Mouse (Mus musculus): ENCODE results near the gene Dao.

Dao gene

DNA sequence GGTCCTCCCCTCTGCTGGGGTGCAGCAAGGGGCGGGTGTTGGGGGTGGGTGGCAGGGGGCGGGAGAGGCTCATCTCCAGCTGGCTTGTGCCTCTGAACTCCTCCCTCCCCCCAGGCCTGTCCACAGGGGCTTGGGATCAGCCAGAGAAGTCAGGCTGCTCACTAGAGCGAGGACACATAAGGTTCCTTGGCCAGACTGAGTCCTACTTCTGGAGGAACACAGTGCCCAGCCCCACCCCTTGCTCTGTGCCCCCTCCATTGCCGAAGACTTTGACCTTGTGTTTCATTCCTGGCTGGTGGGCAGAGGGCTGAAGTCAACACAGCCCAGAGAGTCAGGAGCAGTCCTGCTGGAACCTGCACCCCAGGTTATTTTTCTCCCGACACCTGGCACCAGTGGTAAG, at the start of gene Dao:
TSS of gene Dao (plus strand) at position 162 of the 400 bp plus-strand sequence.
- no peak for DNase-seq

DNA sequence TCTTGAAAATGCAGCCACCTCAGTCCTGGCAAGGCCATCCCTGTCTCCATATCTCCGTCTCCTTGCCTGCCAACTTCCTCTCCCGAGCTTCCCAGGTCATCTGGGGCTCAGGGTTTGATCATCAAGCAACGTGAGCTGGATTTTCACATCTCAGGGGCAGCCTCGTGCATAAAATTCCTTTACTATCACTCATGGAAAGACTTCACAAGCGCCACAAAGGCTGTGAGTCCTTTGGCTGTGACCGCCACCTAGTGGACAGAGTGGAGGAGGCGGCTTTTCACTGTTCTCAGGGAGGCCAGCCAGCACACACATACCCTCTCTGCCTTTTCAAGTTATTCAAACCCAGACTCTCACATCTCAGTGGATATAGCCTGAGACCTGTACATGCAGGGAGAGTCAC, 49.1 kb upstream of the Dao start:
- DNase-seq = peak; percentile 29 to 52

DNA sequence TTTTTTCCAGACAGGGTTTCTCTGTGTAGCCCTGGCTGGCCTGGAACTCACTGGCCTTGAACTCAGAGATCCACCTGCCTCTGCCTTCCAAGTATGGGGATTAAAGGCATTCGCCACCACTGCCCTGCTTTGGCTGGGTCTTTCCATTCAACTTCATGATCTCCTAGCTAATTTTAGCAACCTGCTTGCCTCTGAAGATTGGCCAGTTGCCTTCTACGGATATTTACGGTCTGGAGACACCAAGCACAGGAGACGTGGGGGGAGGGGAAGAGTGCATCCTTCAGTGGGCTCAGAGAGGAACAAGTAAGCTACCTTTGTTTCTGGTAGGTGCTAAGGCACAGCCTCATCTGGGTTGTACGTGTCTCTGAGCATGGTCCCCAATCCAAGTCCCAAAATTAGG, 48.2 kb upstream of the Dao start:
- no peak for DNase-seq

DNA sequence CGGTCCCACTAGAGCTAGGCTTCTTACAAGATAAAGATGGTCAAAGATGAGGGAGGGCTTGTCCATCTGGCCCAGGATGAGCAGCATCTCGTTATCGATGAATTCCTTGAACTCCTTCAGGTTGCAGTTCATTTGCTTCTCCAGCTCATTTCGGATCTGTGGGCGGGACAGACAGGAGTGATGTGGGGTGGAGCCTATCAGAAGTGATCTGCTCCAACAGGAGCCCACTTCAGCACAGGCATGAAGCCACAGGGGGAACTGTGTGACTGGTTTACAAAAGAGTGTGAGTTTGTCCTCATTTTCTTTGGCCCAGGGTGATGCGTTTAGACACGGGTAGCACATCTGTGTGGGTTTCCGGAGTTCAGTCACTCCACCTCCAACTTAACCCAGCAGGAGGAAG, 47.8 kb upstream of the Dao start:
- no peak for DNase-seq

DNA sequence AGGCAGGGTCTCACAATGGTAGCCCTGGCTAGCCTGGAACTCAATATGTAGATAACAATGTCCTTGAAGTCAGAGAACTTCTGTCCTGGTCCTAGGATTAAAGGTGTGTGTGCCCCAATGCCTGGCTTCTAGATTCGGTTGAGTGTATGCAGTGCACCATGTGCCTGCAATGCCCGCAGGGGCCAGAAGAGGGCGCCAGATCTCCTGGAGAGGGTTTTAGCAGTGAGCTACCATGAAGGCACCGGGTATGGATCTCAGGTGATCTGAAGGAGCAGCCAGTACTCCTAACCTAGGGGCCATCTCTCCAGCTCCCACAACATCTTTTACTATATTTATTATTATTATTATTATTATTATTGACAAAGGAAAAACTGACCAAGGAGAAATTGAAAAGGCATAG, 47.0 kb upstream of the Dao start:
- DNase-seq = peak; percentile 42 to 45

DNA sequence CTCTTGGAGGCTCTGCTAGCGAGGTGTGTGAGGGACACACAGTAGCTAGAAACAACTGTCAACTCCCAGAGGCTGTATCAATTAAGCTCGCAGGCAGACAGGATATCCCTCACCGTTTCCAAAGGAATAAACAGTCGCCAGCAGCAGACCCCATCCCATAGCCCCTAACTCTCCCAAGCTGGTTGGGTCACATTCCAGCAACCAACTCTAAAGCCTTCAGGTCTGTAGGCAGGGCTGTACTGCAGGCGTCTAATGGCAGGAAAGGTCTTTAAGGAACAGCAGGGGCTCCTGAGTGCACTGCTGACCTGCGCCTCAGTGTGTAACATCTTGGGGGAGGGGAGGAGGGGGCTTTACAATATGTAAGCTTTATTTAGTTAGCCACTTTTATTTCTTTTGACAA, 44.5 kb upstream of the Dao start:
- DNase-seq = no peak

DNA sequence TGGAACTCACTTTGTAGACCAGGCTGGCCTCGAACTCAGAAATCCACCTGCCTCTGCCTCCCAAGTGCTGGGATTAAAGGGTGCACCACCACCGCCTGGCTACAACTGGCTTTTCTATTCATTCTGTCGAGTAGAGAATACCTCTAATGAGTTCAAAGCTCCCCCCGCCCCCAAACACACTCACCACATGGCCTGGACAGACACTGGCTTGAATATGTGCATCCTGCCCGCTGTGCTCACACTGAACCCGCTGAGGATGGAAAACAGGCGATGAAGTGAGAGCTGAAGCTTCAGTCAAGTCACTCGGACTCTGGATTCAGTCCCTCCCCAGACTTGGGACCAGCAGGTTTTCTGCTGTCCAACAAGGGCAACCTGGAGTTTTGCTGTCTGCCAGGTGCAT, 43.1 kb upstream of the Dao start:
- DNase-seq = no peak

DNA sequence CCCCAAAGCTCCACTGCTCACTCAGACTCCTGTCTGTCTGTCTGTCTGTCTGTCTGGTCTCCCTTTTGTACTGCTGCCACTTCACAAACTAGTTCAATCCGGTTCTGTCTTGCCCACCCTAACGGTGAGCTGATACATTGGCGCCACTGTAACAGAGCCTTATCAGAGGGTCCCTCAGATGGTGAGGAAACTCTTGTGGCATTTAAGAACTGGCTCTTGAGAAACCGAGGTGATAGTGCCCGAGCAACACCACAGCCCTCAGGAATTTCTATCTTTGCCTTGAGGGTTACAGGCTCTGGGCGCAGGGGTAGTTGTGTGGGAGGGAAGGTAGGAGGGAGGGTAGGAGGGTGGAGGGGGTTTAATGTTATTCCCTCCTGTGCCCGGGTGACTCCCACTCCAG, 41.7 kb upstream of the Dao start:
- DNase-seq = no peak

DNA sequence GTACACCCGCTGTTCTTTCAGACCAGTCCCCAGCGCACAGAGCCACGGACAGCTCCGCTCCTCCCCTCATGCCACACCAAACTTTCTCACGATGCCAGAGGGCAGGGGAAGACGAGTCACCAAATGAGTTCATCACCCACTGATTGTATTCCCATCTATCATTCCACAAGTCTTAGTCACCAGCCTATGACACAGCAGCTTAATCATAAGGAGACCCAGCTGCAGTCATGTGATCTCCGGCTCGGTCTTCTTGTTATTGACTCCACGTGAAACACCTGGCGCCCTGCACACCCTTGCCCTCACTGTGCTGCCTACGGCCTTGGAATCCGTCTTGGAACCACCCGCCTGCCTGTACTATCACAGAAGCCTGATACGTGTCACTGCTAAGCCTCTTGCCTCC, 38.5 kb upstream of the Dao start:
- DNase-seq = no peak

DNA sequence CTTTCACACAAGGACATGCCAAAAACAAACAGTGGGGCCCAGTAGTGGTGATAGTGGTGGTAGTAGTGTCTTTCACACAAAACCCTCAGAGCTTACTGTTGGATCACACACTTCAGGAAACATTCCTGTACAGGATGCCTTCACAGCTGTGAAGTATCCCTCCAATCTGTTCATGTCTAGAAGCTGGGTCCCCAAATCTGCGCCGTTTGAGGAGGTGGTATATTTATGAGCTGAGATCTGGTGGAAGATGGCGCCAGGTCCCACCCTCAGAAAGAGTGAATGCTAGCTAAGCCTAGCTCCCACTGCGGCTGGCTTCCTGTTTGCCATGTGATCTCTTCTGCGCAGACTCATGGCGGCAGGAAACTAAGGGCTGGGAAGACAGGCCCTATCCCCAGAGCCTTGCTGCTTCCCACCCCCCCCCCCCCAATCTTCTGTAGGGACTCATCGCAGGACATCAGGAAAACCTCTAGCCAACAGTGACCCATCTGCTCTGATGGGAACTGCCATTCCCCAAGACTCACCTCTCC, 37.8 kb upstream of the Dao start:
- no peak for DNase-seq

DNA sequence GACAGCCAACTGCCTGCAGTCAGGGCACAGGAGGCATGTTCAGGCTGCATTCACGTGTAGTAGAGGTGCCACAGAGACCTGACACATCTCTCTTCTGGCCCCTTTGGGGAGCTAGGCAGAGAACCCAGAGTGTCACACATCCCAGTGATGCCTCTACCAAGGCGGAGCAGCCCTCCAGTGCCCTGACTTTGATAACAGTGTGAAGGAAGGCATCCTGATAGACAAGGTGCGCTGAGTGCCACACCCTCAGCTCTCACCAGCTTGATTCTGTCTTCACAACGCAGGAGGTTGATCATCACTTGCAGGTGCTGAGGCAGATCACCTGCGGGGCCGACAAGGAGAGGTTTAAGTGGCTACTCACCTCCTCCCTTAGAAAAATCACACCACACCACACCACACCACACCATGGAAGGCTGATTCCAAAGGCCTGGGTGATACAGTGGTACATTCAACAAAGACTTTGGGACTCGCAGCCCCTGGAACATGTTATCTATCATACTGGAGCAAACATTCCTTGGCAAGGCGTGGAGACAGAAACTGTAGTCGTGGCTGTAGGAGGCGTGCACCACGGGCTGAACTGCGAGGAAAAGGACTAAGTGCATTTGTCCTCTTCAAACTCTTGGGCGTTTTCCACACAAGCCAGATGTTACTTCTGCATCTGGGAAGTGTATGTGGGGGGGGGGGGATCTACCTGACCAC, 36.9 kb upstream of the Dao start:
- no peak for DNase-seq

DNA sequence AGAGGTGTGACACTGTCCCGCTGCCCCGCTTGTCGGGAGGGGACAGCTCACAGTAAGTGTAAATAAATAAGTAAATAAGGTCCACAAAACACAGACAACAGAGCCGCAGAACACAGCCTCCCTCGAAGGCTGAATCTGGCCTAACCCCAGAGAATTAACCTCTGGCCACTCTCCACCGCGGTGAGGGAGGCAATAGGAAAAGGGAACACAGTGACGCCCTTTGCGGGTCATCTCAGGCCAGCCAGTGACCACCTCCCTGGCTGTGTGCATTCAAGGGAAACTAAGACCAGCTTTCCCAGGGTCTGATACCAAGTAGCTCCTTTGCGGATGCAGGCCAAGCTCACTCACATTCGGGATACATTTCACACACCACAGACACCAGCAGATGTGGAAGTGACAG, 35.1 kb upstream of the Dao start:
- DNase-seq = no peak

DNA sequence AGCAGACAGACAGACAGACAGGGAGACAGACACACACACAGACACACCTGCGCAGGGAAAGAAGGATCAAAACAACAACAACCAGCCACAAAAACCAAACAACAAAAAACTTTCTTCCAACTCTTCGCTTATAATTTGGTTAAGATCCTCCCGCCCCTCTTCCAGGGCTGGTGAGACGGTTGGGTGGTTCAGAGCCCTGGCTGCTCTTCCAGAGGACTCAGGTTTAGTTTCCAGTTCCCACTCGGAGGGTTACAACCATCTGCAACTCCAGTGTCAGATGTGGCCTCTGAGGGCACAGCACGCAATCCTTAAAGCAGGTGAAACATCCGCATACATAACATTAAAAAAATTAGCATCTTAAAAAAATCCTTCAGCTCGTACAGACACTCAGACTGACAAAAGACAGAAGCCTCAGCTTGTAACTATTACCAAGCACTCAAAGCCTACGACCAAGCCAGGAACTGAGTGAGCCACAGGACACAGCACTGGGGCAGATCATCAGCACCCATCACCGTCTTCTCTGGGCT, 32.0 kb upstream of the Dao start:
- DNase-seq = no peak

DNA sequence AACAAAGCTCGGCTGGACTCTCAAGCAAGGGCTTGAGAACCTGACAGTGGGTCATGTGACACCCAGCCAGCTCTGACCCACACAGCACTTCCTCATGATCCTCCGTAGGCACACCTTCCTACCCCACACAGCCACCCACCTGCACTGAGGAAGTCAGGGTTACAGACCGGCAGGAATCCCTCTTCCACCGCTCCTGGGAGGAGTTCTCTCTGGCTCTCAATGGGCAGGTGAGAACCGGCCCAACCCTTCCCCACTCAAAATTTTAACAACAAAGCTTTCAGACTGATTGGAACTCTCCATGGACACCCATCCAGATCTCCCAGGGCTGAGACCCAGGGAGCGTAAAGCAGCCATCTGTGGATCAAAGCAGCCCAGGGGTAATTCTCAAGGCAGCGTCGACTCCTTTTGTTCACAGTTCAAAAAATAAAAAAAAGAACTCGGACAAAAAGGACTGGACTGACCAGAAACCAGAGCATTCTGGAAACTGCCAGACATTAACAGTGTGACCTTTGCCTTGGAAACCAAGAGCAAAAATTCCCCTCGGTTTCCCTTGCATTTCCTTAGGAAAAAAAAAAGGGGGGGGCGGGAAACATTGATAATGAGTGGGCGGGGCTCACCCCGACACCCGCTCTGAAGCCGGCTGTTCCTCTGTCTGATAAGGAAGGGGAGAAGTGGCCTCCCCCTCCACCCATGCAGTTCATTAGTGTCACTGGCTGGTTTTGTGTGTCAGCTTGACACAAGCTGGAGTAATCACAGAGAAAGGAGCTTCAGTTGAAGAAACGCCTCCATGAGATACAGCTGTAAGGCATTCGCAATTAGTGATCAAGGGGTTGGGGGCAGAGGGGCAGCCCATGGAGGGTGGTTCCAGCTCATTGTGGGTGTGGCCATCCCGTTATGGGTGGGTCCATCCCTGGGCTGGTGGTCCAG, 30.7 kb upstream of the Dao start:
- DNase-seq = no peak

DNA sequence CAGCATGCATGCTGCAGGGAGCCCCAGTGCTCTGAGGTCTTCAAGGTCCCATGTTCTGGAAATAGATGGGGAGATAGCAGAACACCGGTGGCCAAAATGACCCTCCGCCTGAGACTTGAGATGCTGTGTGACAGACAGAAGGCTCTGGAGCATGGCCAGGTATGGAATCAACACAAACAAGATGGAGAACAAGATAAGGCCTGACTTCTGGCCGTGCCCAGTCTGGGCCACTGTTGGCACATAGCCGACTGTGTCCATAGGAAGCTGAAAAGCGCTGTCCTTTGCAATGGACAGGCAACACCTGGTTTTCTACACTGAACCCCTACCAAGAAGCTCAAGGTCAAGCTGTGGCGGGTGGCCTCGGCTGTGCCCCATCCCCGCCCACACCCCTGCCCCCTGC, 29.7 kb upstream of the Dao start:
- DNase-seq = no peak

DNA sequence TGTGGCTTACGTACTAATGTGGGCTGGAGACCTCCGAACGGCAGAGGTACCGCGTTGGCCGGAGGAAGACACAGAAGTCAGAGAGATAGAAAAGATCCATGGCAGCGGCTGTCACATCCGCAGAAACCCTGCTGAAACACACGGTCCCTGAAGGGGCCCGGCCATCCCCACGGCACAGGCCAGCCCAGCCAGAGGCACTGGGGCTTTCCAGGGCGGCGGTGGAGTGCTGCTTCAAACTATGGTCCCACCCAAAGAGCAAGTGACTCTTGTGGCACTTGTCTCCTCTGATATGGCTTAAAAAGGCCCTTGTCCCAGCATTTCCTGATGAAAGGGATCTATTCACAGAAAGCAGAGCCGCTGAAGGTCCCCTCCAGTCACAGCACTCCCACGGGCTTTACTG, 28.9 kb upstream of the Dao start:
- no peak for DNase-seq

DNA sequence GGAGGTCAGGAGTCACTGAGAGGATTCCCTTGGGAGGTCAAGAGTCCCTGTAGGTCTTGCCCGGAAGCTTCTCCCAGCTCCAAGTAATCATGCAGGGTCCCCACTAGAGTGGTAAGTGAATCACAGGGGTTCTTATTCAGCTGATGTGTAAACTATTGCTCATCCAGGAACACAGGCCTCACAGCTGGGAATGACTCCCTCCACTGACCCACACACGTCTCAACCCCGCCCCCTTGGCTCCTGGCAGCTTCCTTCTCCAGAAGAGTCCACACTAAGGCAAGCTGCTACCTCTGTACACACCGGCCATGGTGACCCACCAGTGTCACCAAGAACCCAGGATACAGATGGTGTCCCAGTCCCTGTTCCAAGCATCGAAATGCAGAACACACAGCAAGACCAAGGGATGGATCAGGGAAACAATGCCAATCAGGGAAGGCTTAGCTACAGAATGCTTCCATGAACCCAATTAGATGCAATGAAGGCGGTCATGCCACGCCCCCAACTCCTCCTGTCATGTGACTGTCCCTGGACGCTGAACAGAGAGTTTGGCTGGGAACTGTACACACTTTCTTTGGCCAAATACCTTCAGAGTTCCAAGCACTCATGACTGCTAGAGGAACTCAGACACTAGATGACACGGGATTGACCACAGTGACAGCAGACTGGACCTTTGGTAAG, 27.8 kb upstream of the Dao start:
- no peak for DNase-seq

DNA sequence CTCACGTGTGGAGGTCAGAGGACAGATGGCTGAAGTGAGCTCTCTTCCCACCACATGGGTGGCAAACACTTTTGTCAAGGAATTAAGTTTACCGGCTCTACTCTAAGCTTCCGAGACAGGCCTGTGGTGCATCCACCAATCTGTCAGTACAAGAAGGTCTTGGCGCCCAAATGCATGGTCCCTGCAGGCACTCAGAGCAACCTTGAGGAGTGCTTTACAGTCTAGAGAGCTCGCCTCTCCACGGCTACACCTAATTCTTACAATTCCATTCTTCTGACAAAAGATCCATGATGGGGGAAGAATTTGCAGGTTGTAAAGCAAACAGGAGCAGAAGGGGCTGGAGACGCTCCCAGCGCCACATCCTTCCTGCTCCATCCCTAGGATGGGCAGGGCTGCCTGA, 26.9 kb upstream of the Dao start:
- no peak for DNase-seq

DNA sequence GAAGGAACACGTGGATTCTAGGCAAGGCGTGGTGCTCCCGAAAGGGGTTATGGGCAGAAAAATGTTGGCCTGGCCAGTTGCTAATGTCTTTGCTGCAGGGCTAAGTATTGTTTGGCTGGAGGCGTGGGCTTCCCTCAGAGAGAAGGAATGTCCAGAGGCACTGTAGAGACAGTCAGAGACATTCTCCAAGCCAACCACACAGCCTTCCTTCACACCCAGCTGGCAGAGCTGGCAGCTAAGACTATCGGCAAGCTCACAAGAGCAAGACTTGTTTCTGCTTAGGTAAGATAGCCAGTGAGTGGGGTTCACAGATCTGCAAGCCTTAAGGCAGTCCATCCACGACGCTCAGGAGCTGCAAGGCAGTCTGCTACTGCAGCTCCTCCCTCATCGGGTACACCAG, 26.2 kb upstream of the Dao start:
- no peak for DNase-seq

DNA sequence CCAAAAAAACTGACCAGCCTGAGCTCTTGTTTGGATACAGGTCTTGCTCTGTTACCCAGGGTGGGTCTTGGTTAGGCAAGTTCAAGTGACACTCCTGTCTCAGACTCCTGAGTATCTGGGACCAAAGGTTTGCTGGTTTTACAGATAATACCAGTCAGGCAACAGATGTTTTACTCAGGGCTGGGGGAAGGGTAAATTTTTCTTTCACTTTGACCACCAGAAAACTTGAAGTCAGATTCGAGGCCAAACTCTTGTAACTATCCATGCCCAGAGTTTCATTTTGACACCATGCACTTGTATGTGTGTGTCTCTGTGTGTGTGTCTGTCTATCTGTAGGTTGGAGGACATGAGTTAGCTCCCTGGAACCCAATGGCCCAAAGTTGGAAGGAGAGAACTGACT, 23.0 kb upstream of the Dao start:
- DNase-seq = no peak

DNA sequence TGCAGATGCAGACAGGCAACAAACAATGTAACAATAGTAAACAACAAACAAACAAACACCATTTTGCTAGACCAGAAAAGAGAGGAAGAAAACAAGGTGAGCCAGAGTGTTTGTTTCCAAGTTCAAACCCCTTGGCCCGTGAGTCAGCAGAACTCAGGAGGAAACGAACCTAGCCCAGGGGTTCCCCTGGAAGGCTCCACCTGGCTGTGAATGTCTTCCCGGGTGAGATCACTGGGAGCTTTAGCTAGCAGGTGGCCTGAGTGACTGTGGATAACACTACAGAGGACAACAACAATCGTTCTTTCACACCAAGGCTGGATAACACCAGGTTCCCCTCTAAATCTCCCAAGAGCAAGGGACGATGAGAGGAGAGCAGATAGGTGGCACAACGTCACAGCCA, 22.3 kb upstream of the Dao start:
- DNase-seq = no peak

DNA sequence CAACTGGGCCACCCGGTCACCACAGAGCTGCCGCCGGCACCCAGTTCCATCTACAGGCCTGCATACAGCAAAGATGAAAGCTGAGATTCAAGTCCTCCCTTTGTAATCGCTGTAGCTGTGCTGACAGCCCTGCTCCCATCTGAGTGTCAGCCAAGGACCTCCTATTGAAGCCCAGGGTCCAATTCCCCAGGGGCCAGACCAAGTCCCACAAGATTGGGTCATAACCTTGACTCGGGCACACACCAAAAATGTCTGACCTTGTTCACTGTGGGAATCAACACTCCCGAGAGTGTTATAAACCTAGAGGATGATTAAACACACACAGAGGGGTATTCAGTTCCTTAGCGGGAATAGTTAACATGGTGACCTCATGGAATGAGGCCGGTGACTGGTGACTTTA, 21.7 kb upstream of the Dao start:
- no peak for DNase-seq

DNA sequence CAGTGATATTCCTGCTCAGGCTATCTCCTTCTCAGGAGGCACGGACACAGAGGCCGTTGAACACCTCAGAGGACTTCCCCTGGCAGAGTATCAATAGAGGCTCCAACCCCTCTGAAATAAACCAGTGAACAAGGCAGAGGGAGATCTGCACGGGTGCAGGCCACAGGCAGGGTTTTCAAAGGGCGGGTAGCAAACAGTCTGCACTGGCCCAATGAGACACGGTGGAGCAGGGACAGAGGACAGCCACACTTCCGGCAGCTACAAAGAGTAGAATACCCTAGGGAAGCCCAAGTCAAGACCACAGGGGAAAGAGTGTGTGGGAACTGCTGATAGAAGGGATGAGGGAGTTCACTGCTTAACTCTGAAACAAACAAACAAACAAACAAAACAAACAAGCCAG, 20.0 kb upstream of the Dao start:
- DNase-seq = no peak

Data from thymus, adult 18-20 months (tissue).